Mouse (Mus musculus): ENCODE data around the gene Nccrp1. TPM values are rescaled to one million over a fixed set of nuclear protein-coding genes. Genes with fewer than 3 reads are reported as not detected.
"Not testable (repeated sequence)": the region's sequence is repeated elsewhere in the genome, so short reads cannot be mapped to it uniquely, and the experiment has no call there.

Nccrp1 gene
- polyA plus RNA-seq, 1 experiment from 2014 or later: not detected

DNA sequence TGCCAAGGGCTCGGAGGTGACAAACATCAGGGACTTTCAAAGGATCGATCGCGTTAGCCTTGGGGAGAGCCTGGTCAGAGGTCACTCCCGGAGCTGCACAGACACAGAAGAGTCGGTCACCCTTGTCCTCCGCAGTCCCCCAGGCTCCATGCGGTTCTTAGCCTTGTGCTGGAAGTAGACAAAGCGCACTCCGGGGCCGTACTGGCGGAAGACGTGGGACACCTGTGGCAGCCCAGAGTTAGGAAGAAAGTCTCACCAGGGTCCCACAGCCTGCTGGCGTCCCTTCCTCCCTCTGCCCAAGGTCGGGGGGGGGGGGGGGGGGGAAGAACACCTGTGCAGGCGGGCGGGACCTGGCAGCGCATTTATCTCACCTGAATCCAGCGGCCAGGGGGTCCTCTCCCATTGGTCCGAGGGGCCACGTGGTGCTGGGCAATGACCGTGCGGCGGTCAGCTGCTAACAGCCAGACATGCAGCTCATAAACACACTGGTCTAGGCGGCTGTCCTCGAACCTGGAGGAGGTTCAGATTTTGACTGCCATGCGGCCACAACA is 2.9 kb downstream of the Nccrp1 start:
- Histone ChIP-seq H3K4me1 (ENCODE audit: insufficient read depth, low read depth, low read length) (no peaks in the 10 kb centered on the region), H3K27ac (ENCODE audit: low read length) (no peak overlapping the region), H3K9ac (replicated peaks; ENCODE audit: low read depth) (no peak overlapping the region), H3K4me2 (replicated peaks; ENCODE audit: low read depth, low read length) (peak overlapping the region; percentile 28), H3K9me3 (ENCODE audit: low read length) (no peaks in the 10 kb centered on the region), H3K27me3 (replicated peaks; ENCODE audit: insufficient read depth, low read length) (peaks cover 24% of the 10 kb centered on the region), H3K36me3 (ENCODE audit: insufficient read depth, low read length) (no peaks in the 10 kb centered on the region), H3K4me3 (ENCODE audit: low read depth, low read length) (no peak overlapping the region)
- TF ChIP-seq EP300 (IDR thresholded peaks at IDR 0.05) (no peak), CTCF (IDR thresholded peaks at IDR 0.05) (no peak)
- 6% methylated on average over 25 of the region's 27 CpGs for WGBS
- no peak for DNase-seq (ENCODE audit: low spot score)
- peak; percentile 57 for ATAC-seq

- Histone ChIP-seq H3K4me3 (ENCODE audit: low read depth, low read length) (no peak within 1 kb of the TSS), H3K27me3 (replicated peaks; ENCODE audit: insufficient read depth, low read length) (peaks cover 14% of the 10 kb centered on the region), H3K4me1 (ENCODE audit: insufficient read depth, low read depth, low read length) (no peaks in the 10 kb centered on the region), H3K36me3 (ENCODE audit: insufficient read depth, low read length) (no peaks in the 10 kb centered on the region), H3K9ac (replicated peaks; ENCODE audit: low read depth) (no peak within 1 kb of the TSS), H3K4me2 (replicated peaks; ENCODE audit: low read depth, low read length) (no peak within 1 kb of the TSS), H3K27ac (ENCODE audit: low read length) (no peak within 1 kb of the TSS), H3K9me3 (ENCODE audit: low read length) (no peaks in the 10 kb centered on the region)
- TF ChIP-seq EP300 (IDR thresholded peaks at IDR 0.05) (no peak), CTCF (IDR thresholded peaks at IDR 0.05) (no peak)
- WGBS: 39% methylated on average over 4 of the region's 4 CpGs
- ATAC-seq (0 out of 2 replicates have a peak, but pooled peaks have one; percentile 20), DNase-seq (ENCODE audit: low spot score) (no peak)
Observed at GRCm38 (mm10) chr7:28540526-28540925, 6.5 kb downstream of the Nccrp1 start, which contains the start of gene Sycn. Sycn (plus strand) TSS chr7:28540885.

GRCm38 (mm10) chr7:28538886-28539285 is 8.2 kb downstream of the Nccrp1 start:
- not testable (repeated sequence) for H3K27ac ChIP-seq (ENCODE audit: low read length); H3K4me3 ChIP-seq (ENCODE audit: low read depth, low read length); ATAC-seq; H3K36me3 ChIP-seq (ENCODE audit: insufficient read depth, low read length); DNase-seq (ENCODE audit: low spot score); H3K4me2 ChIP-seq (replicated peaks; ENCODE audit: low read depth, low read length); H3K9me3 ChIP-seq (ENCODE audit: low read length); H3K4me1 ChIP-seq (ENCODE audit: insufficient read depth, low read depth, low read length); H3K9ac ChIP-seq (replicated peaks; ENCODE audit: low read depth); H3K27me3 ChIP-seq (replicated peaks; ENCODE audit: insufficient read depth, low read length)
- 88% methylated on average over 6 of the region's 6 CpGs for WGBS

DNA sequence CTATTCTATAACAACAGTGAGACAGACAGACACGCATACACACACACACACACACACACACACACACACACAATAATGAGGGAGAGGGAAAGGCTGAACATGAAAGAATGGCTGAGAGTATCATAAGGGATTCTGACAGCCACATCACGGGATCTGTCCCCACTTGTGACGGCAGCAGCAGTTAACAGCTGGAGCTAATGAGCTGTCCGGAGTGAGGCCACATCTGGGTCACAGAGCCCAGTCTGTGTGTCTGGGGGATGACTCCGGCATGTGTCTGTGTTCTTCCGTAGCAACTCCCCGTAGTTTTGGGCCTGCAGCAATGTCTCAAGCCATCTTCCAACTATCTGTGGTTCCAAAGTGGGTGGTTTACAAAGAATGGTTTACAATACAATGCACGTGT is 15.0 kb downstream of the Nccrp1 start:
- peak; percentile 76 for DNase-seq (ENCODE audit: low spot score)
- ATAC-seq: peak; percentile 85
- Histone ChIP-seq H3K4me2 (replicated peaks; ENCODE audit: low read depth, low read length) (no peak overlapping the region), H3K4me1 (ENCODE audit: insufficient read depth, low read depth, low read length) (no peaks in the 10 kb centered on the region), H3K27me3 (replicated peaks; ENCODE audit: insufficient read depth, low read length) (no peaks in the 10 kb centered on the region), H3K27ac (ENCODE audit: low read length) (no peak overlapping the region), H3K36me3 (ENCODE audit: insufficient read depth, low read length) (no peaks in the 10 kb centered on the region), H3K4me3 (ENCODE audit: low read depth, low read length) (no peak overlapping the region), H3K9ac (replicated peaks; ENCODE audit: low read depth) (no peak overlapping the region), H3K9me3 (ENCODE audit: low read length) (no peaks in the 10 kb centered on the region)
- no peak for TF ChIP-seq EP300 (IDR thresholded peaks at IDR 0.05)
- no peak for TF ChIP-seq CTCF (IDR thresholded peaks at IDR 0.05)
- WGBS: 65% methylated on average over 8 of the region's 8 CpGs

DNA sequence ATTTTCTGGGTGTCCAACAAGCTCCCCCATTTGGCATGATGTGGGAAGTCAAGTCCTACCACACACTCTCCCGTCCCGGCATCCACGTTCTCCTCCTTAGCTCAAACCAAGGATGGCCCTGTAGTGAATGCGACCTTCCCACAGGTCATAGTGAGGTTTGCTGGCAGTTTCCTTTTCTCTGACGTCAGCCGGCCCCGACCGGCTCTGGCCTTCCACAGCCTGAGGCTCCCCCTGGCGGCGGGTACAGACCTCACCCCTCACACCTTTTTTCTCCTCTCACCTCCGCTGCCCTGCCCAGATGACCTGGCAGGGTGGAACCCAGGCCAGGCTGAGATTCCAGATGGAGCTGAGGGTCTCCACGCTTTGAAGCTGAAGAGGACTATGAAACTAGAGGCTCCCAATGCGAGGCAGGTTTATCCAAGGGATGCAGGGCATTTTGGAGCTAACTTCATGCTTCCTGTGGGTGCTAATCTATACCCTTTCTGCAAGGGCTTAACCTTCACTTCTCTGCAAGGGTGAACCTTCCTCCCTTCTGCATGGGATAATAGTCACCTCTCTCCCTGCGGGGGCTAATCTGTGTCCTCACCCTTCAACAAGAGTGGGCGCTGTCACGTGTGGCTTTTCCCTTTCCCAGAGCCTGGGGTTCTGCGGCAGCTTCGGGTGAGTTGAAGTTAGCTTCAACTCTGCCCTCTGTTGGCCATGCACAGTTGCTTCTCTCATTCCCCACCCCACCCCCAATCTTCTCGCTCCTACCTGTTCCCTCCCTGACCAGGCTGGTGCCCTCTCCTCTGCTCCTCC is 18.9 kb downstream of the Nccrp1 start:
- WGBS: 8% methylated on average over 19 of the region's 19 CpGs
- H3K4me2 ChIP-seq (replicated peaks; ENCODE audit: low read depth, low read length): no peak overlapping the region
- peak; percentile 83 for ATAC-seq

GRCm38 (mm10) chr7:28522536-28522935 is 24.5 kb downstream of the Nccrp1 start, which contains the start of gene Ifnl3:
Ifnl3 (plus strand) TSS chr7:28522836.
- 64% methylated on average over 5 of the region's 6 CpGs for WGBS
- not testable (repeated sequence) for H3K4me1 ChIP-seq (ENCODE audit: insufficient read depth, low read depth, low read length); H3K27me3 ChIP-seq (replicated peaks; ENCODE audit: insufficient read depth, low read length); H3K4me2 ChIP-seq (replicated peaks; ENCODE audit: low read depth, low read length); H3K9me3 ChIP-seq (ENCODE audit: low read length); ATAC-seq; H3K36me3 ChIP-seq (ENCODE audit: insufficient read depth, low read length); DNase-seq (ENCODE audit: low spot score); H3K27ac ChIP-seq (ENCODE audit: low read length); H3K9ac ChIP-seq (replicated peaks; ENCODE audit: low read depth); H3K4me3 ChIP-seq (ENCODE audit: low read depth, low read length)

More for the DNA sequence above, 18.9 kb downstream of the Nccrp1 start:
- Histone ChIP-seq H3K36me3 (ENCODE audit: insufficient read depth, low read length) (no peaks in the 10 kb centered on the region), H3K9me3 (ENCODE audit: low read length) (no peaks in the 10 kb centered on the region), H3K27ac (ENCODE audit: low read length) (no peak overlapping the region), H3K4me1 (ENCODE audit: insufficient read depth, low read depth, low read length) (no peaks in the 10 kb centered on the region), H3K9ac (replicated peaks; ENCODE audit: low read depth) (no peak overlapping the region), H3K4me3 (ENCODE audit: low read depth, low read length) (no peak overlapping the region), H3K27me3 (replicated peaks; ENCODE audit: insufficient read depth, low read length) (no peaks in the 10 kb centered on the region)
- TF ChIP-seq EP300 (IDR thresholded peaks at IDR 0.05) (no peak), CTCF (IDR thresholded peaks at IDR 0.05) (peak; percentile 90)
- DNase-seq (ENCODE audit: low spot score): peak; percentile 91

All from lung, postnatal 0 days (tissue).